Mouse (Mus musculus) frontal cortex, adult (tissue): ENCODE data around the gene Rbpms2.
A peak's percentile ranks its signal among the peaks of the same experiment; 100 is the strongest.

Experiments used
- ATAC-seq: cut with Nextera tagmentation; 2 replicates; pipeline ENCODE4 v1.9.2; 2017; ENCODE audit warnings: mild to moderate bottlenecking, moderate library complexity, mixed read lengths; ENCODE audit not compliant: low TSS enrichment

The Rbpms2 gene

GRCm38 (mm10) chr9:65657218-65657617, 27.8 kb downstream of the Rbpms2 start:
- no peak for ATAC-seq

- ATAC-seq: no peak
These were observed 31.6 kb downstream of the Rbpms2 start for GRCm38 (mm10) chr9:65661029-65661428.

DNA sequence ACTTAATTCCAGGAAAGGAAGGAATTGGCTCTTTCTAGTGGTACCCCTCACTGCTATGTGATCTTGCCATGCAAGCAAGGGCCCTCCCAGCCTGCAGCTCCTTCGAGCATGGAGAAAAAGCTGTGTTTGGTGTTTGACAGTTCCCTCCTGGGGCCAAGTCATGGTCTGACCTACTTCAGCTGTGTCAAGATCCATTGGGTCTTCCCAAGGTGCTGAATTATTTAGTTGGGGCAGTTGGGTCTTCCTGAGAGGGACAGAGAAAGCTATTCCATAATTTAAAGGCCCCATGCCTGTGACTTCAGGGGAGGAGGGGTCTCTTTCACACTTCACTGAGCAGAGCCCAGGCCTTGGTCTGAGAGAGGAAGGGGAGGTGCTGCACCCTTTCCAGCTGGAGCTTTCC, 32.0 kb downstream of the Rbpms2 start:
- no peak for ATAC-seq

DNA sequence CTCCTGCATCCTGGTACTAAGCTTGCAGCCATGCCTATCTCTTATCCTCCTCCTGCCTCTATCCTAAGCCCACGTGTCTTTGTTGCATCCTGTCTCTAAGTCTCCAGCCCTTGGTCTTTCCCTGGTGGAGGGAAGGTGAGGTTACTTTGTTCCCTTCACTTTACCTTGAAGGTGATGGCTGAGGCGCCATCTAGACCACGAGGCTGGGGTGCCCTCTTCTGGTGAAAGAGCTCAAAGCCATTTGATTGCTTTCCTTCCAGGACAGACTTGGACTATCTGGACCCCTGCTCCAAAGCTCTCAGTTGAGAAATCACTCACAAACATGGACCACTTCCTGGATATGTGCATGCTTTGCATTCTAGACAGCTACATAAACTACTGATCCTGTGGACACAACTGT, 34.7 kb downstream of the Rbpms2 start:
- peak; percentile 69; the same call in 1 of the 2 replicates for ATAC-seq

DNA sequence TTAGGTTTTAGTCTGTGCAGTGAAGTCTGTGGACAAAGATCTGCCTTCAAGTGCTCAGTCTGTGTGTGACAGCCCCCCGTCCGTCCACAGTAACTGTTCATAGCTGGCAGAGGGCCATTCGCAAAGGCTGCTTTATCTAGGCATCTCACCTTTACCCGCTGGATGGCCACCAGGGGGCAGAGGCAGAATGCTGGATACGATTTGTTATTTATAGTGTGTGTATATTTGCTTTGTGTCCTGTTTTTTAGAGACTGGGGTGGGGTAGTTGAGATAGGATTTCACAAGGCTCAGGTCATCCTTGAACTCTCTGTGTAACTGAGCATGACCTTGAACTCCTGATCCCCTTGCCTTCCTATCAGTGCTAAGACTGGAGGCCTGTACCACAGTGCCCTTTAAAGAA, 36.6 kb downstream of the Rbpms2 start:
- no peak for ATAC-seq

- no peak for ATAC-seq
These were observed 38.3 kb downstream of the Rbpms2 start, which contains the start of gene Oaz2 for GRCm38 (mm10) chr9:65667701-65668100. TSS of gene Oaz2 (plus strand) at chr9:65668001.

DNA sequence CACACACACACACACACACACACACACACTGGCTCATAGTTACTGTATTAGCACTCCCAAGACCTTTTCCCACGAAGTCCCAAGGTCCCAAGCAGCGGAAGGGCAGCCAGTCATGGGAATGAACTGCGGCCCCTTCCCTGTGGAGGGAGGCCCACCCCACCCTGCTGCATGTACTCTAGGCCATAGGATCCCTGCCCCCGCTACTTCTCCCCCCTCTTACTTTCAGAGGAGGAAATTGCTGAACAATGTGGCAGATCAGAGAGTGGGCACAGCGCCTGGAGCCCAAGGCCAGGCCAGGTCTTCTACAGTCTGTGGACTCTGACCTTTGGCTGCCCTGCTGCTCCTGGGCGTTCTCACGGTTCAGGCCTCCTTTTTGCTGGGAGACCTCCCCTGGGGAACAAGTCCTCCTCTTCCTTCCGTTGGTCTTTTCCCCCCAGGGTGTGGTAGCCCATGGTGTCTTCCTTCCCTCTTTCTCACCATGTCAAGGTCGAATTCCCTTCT, 42.0 kb downstream of the Rbpms2 start:
- ATAC-seq: no peak

DNA sequence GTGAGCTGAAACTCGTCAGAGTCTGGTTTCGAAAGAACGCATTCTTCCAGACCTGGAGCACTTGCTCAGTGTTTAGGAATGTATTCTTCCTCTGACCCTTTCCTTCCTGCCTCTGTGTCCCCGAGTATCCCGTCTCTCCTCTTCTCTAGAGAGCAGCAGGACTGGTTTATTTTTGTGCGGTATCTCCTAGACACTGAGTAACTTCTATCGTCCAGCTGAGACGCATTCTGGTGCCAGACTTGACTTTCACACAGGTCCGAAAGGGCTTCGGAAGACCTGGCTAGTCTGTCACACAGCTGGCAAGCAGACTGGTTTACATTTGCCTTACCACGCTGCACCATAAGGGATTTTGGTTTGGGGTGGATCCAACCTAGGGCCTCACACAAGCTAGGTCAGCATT, 43.5 kb downstream of the Rbpms2 start:
- no peak for ATAC-seq

DNA sequence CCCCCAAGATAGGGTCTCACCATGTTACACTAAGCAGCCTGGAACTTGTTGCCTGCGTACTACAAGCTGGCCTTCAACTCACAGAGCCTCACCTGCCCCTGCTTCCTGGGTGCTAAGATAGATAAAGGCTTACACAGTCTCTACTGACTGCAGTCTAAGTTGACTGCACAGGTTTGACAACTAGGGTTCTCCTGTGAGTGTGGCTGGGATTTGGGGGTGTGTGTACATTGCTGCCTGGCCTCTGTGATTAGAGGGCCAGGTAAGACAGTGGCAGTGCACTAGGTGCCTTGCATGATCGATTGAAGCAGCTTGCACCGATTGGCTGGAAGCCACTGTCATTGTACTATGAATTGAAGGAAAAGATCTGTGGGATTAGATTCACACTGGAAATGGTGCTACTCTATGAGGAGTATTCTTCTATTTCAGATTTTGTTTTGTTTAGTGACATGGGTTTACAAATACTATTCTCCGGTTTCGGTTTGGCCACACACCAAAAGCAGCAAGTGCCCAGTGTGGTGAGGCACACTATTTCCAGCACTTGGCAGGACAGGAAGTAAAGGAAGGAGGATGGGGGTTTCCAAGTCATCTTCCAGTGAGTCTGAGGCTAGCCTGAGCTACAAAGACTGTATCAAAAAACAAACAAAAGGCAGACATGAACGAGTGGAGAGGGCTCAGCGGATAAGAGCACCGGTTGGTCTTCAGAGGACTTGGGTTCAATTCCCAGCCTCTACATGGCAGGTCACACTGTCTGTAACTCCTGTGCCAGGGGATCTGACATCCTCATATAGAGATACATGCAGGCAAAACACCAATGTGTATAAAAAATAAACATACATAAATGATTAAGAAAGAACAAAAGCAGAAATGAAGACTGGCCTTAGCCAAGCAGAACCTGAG, 46.3 kb downstream of the Rbpms2 start:
- ATAC-seq: peak; percentile 3; the same call in 1 of the 2 replicates

GRCm38 (mm10) chr9:65676358-65677118, 47.1 kb downstream of the Rbpms2 start:
- peak; percentile 90 for ATAC-seq

DNA sequence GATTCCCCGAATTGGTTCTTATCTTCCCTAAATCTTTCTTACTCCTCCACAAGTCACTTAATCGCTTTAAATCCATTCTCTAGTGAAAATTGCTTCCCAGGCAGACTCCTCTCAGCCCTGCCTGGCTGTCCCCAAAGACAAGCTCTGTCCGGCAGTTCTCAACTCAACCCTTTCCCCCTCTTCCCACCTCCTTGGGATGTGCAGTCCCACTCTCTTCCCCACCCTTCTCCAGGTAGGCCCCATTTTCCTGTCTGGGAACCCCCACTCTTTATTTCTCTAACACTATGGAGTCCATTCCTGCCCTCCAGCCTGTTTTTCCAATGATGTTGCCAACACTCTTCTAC, 47.6 kb downstream of the Rbpms2 start:
- no peak for ATAC-seq

GRCm38 (mm10) chr9:65679181-65679761, 49.8 kb downstream of the Rbpms2 start:
- no peak for ATAC-seq

GRCm38 (mm10) chr9:65680938-65681633, 51.6 kb downstream of the Rbpms2 start:
- ATAC-seq: peak; percentile 7; the same call in 1 of the 2 replicates

- peak; percentile 68 for ATAC-seq
These were observed 52.1 kb downstream of the Rbpms2 start for GRCm38 (mm10) chr9:65681634-65681940.

- no peak for ATAC-seq
These were observed 52.7 kb downstream of the Rbpms2 start for GRCm38 (mm10) chr9:65682183-65682582.

DNA sequence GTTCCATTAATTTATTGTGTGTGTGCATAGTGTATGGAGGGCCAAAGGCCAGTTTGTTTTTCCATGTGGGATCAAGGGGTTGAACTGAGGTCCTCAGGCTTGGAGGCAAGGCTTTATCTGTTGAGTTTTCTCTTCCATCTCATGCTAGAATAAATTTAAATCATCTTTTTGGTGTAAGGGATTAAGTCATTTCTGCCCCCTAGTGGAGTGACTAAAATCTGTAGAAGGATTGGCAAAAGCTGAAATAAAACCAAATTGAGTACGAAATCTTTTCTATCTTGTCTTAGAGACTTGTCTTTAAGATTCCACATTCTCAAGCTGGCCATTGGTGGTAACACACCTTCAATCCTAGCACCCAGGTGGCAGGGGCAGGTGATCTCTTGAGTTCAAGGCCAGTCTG, 53.5 kb downstream of the Rbpms2 start:
- ATAC-seq: no peak

DNA sequence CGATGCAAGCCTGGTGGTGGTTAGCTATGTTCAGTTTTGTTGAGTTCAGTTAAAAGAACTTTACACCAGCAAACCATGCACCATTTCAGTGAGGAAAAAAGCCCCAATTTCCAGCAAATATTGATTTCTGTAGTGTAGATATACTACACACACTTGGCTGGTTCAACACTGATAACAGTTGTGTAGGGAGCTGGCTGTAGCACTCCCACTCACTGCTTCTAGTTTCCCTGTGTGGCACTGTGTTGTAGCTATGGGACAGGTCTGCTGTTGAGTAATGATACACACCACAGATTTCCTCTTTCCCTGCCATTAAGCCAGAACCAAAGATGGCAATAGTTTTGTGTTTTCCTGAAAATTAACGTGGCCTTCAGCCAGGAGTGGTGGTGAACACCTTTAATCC, 55.3 kb downstream of the Rbpms2 start:
- no peak for ATAC-seq

GRCm38 (mm10) chr9:65689869-65690268, 60.4 kb downstream of the Rbpms2 start:
- 0 out of 2 replicates have a peak, but pooled peaks have one; percentile 21 for ATAC-seq

- ATAC-seq: no peak
These were observed 63.0 kb downstream of the Rbpms2 start for GRCm38 (mm10) chr9:65692466-65692865.

DNA sequence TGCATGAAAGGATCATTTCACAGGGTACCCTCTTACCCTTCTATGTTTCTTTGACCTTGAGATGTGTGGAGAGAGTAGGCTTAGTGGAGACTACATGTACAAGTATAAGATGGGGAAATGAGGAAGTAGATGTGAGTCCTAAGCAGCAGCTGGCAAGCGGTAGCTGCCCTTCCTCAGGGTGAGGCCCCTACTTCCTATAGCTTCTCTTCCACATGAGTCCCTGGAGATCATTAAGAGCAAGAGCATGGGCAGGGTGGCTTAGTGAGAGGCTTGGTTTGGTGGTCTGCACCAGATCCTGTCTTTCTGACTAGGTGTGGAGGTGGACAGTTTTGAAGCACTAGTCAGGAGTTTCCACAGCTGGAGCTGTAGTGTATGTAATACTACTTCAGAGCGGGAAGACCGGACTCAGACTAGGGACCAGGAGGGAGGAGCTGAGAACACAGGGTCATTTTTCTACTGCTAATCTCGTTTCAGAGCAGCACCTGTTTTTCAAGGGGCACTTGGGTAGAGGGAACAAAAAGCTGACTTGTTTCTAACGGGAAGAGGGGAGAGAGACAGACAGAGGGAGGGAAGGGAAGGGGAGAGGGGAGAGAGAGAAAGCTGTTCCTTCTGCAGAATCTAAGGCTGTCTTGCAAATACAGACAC, 63.6 kb downstream of the Rbpms2 start:
- ATAC-seq: no peak

DNA sequence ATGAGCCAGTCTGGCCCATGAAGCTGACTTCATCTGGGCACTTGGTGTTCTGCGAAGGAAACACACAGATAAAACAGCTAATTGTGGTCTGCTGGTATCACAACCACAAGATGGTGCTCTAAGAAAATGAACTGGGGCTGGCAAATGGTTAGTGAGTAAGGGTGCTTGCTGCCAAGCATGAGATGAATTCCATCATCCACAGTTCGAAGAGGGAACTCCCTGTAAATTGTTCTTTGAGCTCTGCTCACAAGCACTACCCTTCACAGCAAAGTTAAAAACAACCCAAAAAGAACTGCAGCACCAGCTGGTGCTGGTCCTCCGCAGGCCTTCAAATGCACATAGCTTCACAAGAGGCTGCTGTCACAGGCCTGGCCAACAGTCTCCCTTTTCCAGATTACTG, 66.2 kb downstream of the Rbpms2 start:
- ATAC-seq: peak; percentile 86
